Mouse (Mus musculus) adrenal gland, adult 18-20 months (tissue): ENCODE measurements around the gene Trim29. TPM values are rescaled to one million over a fixed set of nuclear protein-coding genes. Genes with fewer than 3 reads are reported as not detected.

ENCODE experiments used
- DNase-seq, 2 experiments: peaks; one replicate each; pipeline ENCODE4 v3.0.0; 2021 to 2022; ENCODE audit warnings: low spot score in 2 of 2
- total RNA-seq, 2 experiments: library from RNA; stranded (reverse); gene quantifications; 1 replicate in 1 of 2; 2 replicates in 1 of 2; pipeline ENCODE4 v1.2.3; 2021

Trim29 gene
- total RNA-seq, 2 experiments from 2014 or later = 0.23 to 0.35 TPM

- DNase-seq = no peak
Observed at GRCm38 (mm10) chr9:43312190-43312589, 1.5 kb downstream of the Trim29 start.

GRCm38 (mm10) chr9:43313805-43314204, 3.2 kb downstream of the Trim29 start:
- DNase-seq = no peak

GRCm38 (mm10) chr9:43315320-43315950, 4.8 kb downstream of the Trim29 start:
- no peak for DNase-seq

GRCm38 (mm10) chr9:43316466-43316865, 5.8 kb downstream of the Trim29 start:
- no peak for DNase-seq

DNA sequence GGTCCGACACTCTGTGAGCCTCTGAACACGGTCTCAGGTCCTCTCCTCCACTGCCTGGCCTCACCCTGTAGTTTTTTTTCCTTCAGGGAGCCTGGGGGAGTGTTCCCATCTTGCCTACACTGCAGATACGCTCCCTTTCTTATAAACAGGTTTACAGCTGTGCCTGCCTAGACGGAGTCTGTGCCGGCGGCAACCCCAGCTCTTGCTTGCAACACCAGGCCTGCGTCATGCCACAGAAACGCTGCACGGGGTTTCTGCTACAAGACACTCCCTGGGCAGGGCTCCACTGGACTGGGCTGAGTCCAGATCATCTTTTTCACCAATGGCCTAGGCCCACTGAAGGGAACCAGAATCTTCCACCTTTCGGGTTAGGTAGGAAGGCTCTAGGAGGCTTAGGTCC, 8.0 kb downstream of the Trim29 start:
- no peak for DNase-seq

DNA sequence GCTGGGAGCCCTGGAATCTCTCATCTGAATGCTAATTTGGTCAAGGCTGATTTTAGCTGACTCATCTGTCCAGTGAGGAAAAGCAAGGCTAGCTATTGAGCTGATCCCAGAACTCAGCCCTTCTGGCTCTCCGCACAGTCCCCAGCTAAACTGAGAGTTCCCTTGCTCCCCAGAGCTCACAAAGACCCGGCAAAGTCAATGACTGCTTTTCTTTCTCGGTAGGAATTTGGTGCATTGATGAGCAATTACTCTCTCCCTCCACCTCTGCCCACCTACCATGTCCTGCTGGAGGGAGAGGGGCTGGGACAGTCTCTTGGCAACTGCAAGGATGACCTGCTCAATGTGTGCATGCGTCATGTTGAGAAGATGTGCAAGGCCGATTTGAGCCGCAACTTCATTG, 11.3 kb downstream of the Trim29 start:
- no peak for DNase-seq

DNA sequence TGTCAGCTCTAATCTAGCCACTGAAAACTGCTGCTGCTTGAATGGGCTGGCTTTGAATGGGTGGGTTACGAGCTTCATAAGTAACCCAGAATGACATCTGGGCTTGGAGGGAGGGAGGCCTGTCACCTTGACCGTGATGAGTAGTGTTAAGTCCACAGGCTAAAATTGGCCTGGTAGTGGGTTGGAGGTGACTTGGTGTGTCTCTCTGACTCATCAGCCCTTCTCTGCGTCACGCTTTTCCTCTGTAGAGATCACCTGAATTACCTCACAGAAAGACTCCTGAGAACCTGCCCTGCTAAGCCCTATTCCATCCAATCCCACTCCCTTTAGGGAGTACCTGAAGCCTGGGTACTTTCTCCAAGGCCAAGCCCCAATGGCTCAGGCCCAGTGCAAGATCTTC, 12.0 kb downstream of the Trim29 start:
- no peak for DNase-seq

DNA sequence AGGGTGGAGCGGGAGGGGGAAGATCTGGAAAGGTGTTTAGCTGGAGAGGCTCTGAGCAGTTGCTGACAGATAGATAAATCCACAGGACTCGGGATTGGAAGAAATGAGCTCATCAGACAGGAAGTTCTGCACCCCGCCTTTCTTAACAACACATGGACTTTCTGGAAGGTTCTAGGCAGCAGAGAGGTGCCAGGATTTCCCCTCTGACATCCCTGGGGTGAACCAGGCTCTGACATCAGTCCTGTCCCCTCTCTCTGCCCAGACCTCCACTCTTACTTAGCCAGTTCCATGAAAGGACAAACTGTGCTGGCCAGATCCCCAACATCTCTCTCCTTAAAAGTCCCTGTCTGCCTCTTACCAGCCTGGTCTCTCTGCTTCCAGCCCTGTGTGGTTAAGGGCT, 14.8 kb downstream of the Trim29 start:
- DNase-seq = no peak

DNA sequence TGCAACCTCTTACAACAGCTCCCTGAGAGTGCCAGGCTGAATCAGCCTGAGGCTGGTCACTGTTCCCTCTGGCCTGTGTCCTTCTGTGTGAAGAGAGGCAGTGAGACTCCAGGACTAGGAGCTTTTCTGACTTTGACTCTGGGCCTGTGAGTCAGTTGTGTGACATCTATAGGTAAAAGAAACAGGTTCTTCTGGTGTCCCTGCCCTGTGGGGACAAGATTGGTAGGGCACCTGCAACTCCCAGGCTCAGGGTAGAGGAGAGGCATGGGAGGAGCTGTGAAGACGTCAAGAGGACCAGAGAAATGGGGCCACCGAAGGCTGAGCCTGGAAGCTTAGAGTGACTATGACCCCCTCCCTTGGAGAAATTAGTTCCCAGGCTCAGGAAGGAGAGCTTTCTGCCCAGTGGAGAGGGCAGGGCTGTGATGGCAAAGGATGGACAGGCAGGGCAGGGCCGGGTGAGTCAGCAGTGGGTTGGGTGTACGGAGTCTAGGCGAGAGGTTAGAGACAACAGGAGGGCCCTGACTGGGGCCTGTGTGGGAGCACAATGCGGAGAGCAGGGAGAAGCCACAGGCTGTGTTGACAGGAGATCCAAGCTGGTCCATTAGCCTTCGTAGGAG, 15.5 kb downstream of the Trim29 start:
- DNase-seq = no peak

DNA sequence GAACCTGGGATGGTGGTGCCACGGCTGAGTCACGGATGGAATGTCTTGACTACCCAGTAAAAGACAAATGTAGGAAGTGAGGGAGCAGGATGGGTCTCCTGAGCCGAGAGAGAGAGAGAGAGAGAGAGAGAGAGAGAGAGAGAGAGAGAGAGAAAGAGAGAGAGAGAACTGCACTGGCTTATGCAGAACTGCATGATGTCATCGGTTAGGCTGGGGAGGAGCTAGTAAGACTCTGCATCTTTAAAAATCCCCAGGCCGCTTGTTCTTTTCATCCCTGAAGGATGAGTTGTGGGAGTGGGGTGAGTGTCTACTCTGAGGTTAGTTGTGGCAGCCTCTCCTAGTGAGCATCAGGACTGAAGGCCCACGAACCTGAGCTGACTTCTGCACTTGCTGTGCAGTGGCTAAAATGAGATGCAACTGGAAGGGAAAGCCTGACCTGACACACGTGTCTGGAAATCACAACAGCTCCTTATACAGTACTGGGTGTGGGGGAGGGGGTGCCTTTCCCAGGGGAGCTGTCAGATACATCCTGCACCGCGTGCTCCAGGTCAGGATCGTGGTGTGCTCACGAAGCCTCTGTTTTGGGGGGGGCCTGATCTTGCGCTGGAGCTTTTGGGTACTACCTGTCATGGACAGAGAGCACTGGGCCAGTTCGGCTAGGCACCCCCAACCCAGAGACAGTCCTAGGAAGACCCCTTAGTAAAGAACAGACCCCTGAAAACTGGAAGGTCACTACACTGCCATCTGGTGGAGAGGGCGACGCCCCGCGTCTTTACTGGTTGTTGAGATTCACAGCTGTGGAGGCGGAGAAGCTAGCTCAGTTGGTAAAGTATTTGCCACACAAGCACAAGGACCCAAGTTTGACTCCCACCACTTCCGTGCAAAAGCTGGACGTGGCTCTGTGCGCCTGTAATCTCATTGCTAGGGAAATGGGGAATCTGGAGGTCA, 16.8 kb downstream of the Trim29 start:
- DNase-seq = no peak

GRCm38 (mm10) chr9:43330426-43330825, 19.8 kb downstream of the Trim29 start:
- no peak for DNase-seq

GRCm38 (mm10) chr9:43331476-43332471, 21.1 kb downstream of the Trim29 start:
- DNase-seq = peak; percentile 20 to 50

DNA sequence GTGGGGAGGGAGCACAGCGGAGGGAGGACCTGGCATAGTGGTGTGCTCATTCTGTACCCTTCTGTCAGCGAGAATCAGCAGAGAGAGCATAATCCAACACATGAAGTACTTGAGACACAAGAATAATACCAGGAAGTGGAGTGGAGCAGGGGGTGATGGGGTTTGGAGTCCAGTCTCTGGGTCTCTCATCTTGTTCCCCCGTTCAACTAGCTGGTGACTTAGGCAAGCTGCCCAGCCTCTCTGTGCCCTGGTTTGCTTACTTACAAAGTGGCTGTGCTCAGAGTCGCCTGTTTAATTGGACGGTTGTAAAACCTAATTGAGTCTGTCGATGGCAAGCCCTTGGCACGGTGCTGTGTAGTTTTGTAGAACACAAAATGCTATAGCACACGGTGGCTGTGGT, 23.8 kb downstream of the Trim29 start:
- DNase-seq = no peak

DNA sequence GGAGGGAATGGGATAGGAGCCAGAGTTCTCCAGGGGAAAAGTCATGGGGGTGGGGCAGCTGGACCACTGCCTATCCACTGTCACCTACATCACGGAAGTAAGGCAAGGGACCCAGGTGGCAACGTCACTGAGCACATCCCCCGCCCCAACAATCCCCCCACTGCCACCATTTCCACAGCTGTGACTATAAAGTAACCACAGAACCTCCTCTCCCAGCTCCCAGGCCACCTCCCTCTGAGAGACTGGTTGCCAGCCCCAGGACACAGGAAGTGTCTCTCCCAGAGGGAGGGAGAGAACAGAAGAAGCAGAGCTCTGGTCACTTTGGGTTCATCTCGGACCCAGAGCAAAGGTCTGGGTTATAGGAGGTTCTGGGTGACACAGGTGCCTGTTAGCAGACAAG, 27.0 kb downstream of the Trim29 start:
- DNase-seq = no peak

GRCm38 (mm10) chr9:43338067-43338466, 27.4 kb downstream of the Trim29 start:
- DNase-seq = no peak

DNA sequence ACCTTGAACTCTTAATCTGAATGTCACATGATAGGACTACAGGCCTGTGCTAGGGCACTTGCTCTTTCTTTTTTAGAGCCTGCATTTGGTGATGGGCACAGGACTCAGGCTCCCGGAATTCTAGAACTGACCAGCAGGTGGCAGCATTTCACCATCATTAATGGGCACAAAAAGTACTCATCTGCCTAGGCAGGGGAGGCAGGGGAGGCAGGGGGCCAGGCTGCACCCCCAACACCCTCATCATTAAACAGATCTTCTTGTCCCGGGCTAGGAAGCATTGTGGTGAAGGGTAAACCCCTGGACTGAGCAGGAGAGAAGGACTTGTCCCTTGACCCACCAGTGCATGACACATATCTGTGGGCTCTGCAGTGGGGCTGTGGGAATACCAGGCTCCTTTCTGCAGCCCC, 29.0 kb downstream of the Trim29 start:
- peak; percentile 77 to 80 for DNase-seq

GRCm38 (mm10) chr9:43350089-43350488, 39.4 kb downstream of the Trim29 start:
- DNase-seq = no peak

- no peak for DNase-seq
Observed at GRCm38 (mm10) chr9:43351015-43351414, 40.4 kb downstream of the Trim29 start.

- no peak for DNase-seq
Observed at GRCm38 (mm10) chr9:43357011-43357410, 46.4 kb downstream of the Trim29 start.

DNA sequence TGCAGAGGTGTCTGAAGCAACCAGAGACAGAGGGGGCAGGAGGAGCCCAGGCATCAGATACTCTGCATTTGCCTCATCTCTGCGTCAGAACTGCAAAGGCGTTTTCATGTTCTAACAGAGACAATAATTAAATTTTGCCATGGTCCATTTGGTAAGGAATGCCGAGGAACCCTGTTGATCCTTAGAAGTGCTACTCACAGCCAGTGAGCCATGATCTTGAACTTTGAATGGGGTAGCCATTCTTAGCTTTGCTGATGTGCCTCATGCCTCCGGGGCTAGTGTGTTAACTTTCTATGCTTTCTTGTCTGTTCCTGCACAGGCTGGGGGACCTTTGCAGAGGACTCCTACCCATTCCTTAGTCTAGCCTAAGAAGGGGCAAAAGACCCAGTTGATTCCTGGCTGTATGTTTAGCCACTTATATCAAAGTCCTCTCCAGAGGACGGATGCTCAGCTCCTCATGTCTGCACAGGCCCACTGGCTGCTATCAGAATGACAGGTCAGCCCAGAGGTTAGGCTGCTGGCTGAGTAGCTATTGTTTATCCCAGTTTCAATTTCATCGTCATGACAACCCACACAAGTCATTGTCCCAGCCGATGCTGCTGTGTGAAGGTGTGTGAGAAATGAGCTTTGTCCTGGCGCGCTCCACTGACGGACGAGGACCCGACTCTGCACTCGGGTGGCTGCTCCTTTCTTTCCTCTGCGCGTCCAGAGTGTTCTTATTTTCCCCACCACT, 48.1 kb downstream of the Trim29 start:
- no peak for DNase-seq
